Comparison of ENCODE assay signal across 9 mouse cellular contexts in genomic region chr12:112665445-112665844, GRCm38 (mm10). TPM values are rescaled to one million over a fixed set of nuclear protein-coding genes. Genes with fewer than 3 reads are reported as not detected.
DNase-seq lines count a peak whose midpoint lies in the region.
"Had no signal": no experiment of that assay in that cellular context is flagged by ENCODE, and none has a peak within 500 bp of the region (broad histone marks: within the 10 kb centered on the region; RNA-seq: fewer than 3 reads in every experiment).

No protein-coding gene starts in this region.

- peaks cover 76% of the 10 kb centered on the region for H3K4me1 ChIP-seq in forebrain, embryonic 10.5 days

- H3K4me3 ChIP-seq in forebrain, embryonic 10.5 days = no peak overlapping the region
- H3K4me3 ChIP-seq: myocyte had no signal

- intact Hi-C loops in heart, postnatal 25 days (cut with DNase I) = no loop called here
- intact Hi-C loops in heart, postnatal 14 days (cut with DNase I) = no loop called here

- 89% methylated on average over 18 of the region's 18 CpGs for whole genome bisulfite sequencing in forebrain, embryonic 10.5 days

- peaks cover 100% of the 10 kb centered on the region for H3K36me3 ChIP-seq in forebrain, embryonic 10.5 days (replicated peaks)

- H3K27me3 ChIP-seq in forebrain, embryonic 10.5 days (ENCODE audit: poor library complexity, severe bottlenecking) = no peaks in the 10 kb centered on the region

- DNase-seq in heart, adult 11 months = peak; percentile 96
- DNase-seq in heart, postnatal 25 days (ENCODE audit: low spot score) = no peak
- DNase-seq in forebrain, embryonic 10.5 days (ENCODE audit: extremely low spot score, low spot score) = no peak
- peak; percentile 70 to 73 for DNase-seq in heart, postnatal 14 days
- peak; percentile 65 to 85 for DNase-seq in layer of hippocampus, adult 18-20 months (ENCODE audit: low spot score in 2 of 2)
- DNase-seq in lung, postnatal 25 days (ENCODE audit: low spot score) = peak; percentile 75
- peak; percentile 39 for DNase-seq in skeletal muscle tissue, adult 2 months (ENCODE audit: low read depth, low spot score)
- DNase-seq in ovary, postnatal 10 days (ENCODE audit: low spot score) = no peak

- no peaks in the 10 kb centered on the region for H3K9me3 ChIP-seq in forebrain, embryonic 10.5 days

- H3K27ac ChIP-seq in forebrain, embryonic 10.5 days = peak overlapping the region; percentile 82

RNA-seq across cellular contexts. Expression of gene Akt1, which starts 9.2 kb away (rescaled TPM):
- total RNA-seq in heart, postnatal 25 days (2021) = 100 to 1,000 TPM; 206 to 215 TPM
- 39.2 and 41.9 TPM in 2 replicates for polyA plus RNA-seq in forebrain, embryonic 10.5 days (2016; fragmentation: Nextera tagmentation; extraction: Ambion mirVana)
- total RNA-seq in heart, postnatal 14 days (2021) = 100 to 1,000 TPM; 217 to 237 TPM
- 100 to 1,000 TPM; 169 to 170 TPM for total RNA-seq in layer of hippocampus, adult 18-20 months (2021)

RNA-seq across cellular contexts. Expression of gene Zbtb42, which starts 13.2 kb away (rescaled TPM):
- 1 to 10 TPM; 6.4 to 6.7 TPM for total RNA-seq in heart, postnatal 25 days (2021)
- 4.1 and 4.3 TPM in 2 replicates for polyA plus RNA-seq in forebrain, embryonic 10.5 days (2016; fragmentation: Nextera tagmentation; extraction: Ambion mirVana)
- total RNA-seq in heart, postnatal 14 days (2021) = 1 to 10 TPM; 5.8 to 7.2 TPM
- under 1 TPM; 0.61 to 0.97 TPM for total RNA-seq in layer of hippocampus, adult 18-20 months (2021)

RNA-seq across cellular contexts. Expression of gene Siva1, which starts 21.0 kb away (rescaled TPM):
- 10 to 100 TPM; 29.5 to 35.7 TPM for total RNA-seq in heart, postnatal 25 days (2021)
- 361 and 369 TPM in 2 replicates for polyA plus RNA-seq in forebrain, embryonic 10.5 days (2016; fragmentation: Nextera tagmentation; extraction: Ambion mirVana)
- 10 to 100 TPM; 25.4 to 30.9 TPM for total RNA-seq in heart, postnatal 14 days (2021)
- total RNA-seq in layer of hippocampus, adult 18-20 months (2021) = 10 to 100 TPM; 23.4 TPM

RNA-seq across cellular contexts. Expression of gene Adssl1, which starts 45.6 kb away (rescaled TPM):
- total RNA-seq in heart, postnatal 25 days (2021) = 100 to 1,000 TPM; 147 TPM
- 4.9 and 6.6 TPM in 2 replicates for polyA plus RNA-seq in forebrain, embryonic 10.5 days (2016; fragmentation: Nextera tagmentation; extraction: Ambion mirVana)
- 100 to 1,000 TPM; 119 to 129 TPM for total RNA-seq in heart, postnatal 14 days (2021)
- 10 to 100 TPM; 14.3 to 15.7 TPM for total RNA-seq in layer of hippocampus, adult 18-20 months (2021)

RNA-seq across cellular contexts. Expression of gene Cep170b, which starts 54.8 kb away (rescaled TPM):
- total RNA-seq in heart, postnatal 25 days (2021) = 1 to 10 TPM; 7.7 to 9.8 TPM
- polyA plus RNA-seq in forebrain, embryonic 10.5 days (2016; fragmentation: Nextera tagmentation; extraction: Ambion mirVana) = 5.9 and 7.9 TPM in 2 replicates
- total RNA-seq in heart, postnatal 14 days (2021) = 1 to 10 TPM; 8.6 to 9.9 TPM
- 100 to 1,000 TPM; 192 to 208 TPM for total RNA-seq in layer of hippocampus, adult 18-20 months (2021)

Comparison
In these comparisons a context has a peak if more than half of its experiments do, and no peak if none do; other contexts are left out.
1. DNase-seq: peak in heart, adult 11 months (single experiment), heart, postnatal 14 days (2 of 2), layer of hippocampus, adult 18-20 months (2 of 2), lung, postnatal 25 days (single experiment) and skeletal muscle tissue, adult 2 months (single experiment); none in heart, postnatal 25 days (single experiment), forebrain, embryonic 10.5 days (single experiment) and ovary, postnatal 10 days (single experiment).